Mouse (Mus musculus): ENCODE measurements around the gene Diablo. TPM values are rescaled to one million over a fixed set of nuclear protein-coding genes. Genes with fewer than 3 reads are reported as not detected.

Gene Diablo
- polyA plus RNA-seq, 1 experiment: 54.2 TPM

GRCm38 (mm10) chr5:123464638-123465037 lies 59.3 kb downstream of the Diablo start:
- TF ChIP-seq CEBPB (IDR thresholded peaks at IDR 0.05; ENCODE audit: insufficient read depth, poor library complexity, severe bottlenecking) (no peak), TCF3 (IDR thresholded peaks at IDR 0.05; ENCODE audit: insufficient read length, low read depth) (no peak), MAX (IDR thresholded peaks at IDR 0.05; ENCODE audit: low read depth) (no peak), USF1 (IDR thresholded peaks at IDR 0.05; ENCODE audit: low read depth) (no peak)
- Histone ChIP-seq H3K36me3 (ENCODE audit: control insufficient read depth, insufficient read depth) (no peaks in the 10 kb centered on the region), H3K79me2 (ENCODE audit: control insufficient read depth, insufficient read depth) (no peaks in the 10 kb centered on the region), H3ac (ENCODE audit: control insufficient read depth, insufficient read length) (no peak overlapping the region), H3K4me3 (no peak overlapping the region), H3K4me2 (ENCODE audit: low read depth) (no peak overlapping the region), H3K27me3 (ENCODE audit: control insufficient read depth, insufficient read depth, insufficient read length) (peaks cover 16% of the 10 kb centered on the region)

GRCm38 (mm10) chr5:123461420-123461819 lies 62.6 kb downstream of the Diablo start:
- H3K36me3 ChIP-seq (ENCODE audit: control insufficient read depth, insufficient read depth): no peaks in the 10 kb centered on the region
- no peak overlapping the region for H3ac ChIP-seq (ENCODE audit: control insufficient read depth, insufficient read length)
- no peaks in the 10 kb centered on the region for H3K79me2 ChIP-seq (ENCODE audit: control insufficient read depth, insufficient read depth)
- peaks cover 7% of the 10 kb centered on the region for H3K27me3 ChIP-seq (ENCODE audit: control insufficient read depth, insufficient read depth, insufficient read length)
- H3K4me3 ChIP-seq: no peak overlapping the region
- no peak overlapping the region for H3K4me2 ChIP-seq (ENCODE audit: low read depth)
- no peak for TF ChIP-seq MAX (IDR thresholded peaks at IDR 0.05; ENCODE audit: low read depth)

Other genes starting within 250 kb of the Diablo start
- 3.6 TPM for gene Bcl7a, start 180.3 kb downstream of the Diablo start, polyA plus RNA-seq (2012; fragmentation: generic; extraction: Trizol)
- 6.0 TPM for gene Mlxip, start 129.4 kb downstream of the Diablo start, polyA plus RNA-seq (2012; fragmentation: generic; extraction: Trizol)
- gene Lrrc43, start 34.9 kb downstream of the Diablo start, polyA plus RNA-seq (2012; fragmentation: generic; extraction: Trizol): not detected
- not detected for gene Il31, start 34.7 kb downstream of the Diablo start, polyA plus RNA-seq (2012; fragmentation: generic; extraction: Trizol)
- 0.05 TPM for gene B3gnt4, start 13.7 kb downstream of the Diablo start, polyA plus RNA-seq (2012; fragmentation: generic; extraction: Trizol)
- gene Gm49027, start 1.3 kb upstream of the Diablo start, polyA plus RNA-seq (2012; fragmentation: generic; extraction: Trizol): not detected
- 18.7 TPM for gene Vps33a, start 48.9 kb upstream of the Diablo start, polyA plus RNA-seq (2012; fragmentation: generic; extraction: Trizol)
- 17.5 TPM for gene Clip1, start 160.4 kb upstream of the Diablo start, polyA plus RNA-seq (2012; fragmentation: generic; extraction: Trizol)
- 9.7 TPM for gene Zcchc8, start 196.9 kb upstream of the Diablo start, polyA plus RNA-seq (2012; fragmentation: generic; extraction: Trizol)
- 18.4 TPM for gene Rsrc2, start 225.2 kb upstream of the Diablo start, polyA plus RNA-seq (2012; fragmentation: generic; extraction: Trizol)
- gene Kntc1, start 225.5 kb upstream of the Diablo start, polyA plus RNA-seq (2012; fragmentation: generic; extraction: Trizol): 6.5 TPM

All from myocyte (in vitro differentiated cells).